Mouse (Mus musculus): Measurements from ENCODE around the gene Ano2. TPM values are rescaled to one million over a fixed set of nuclear protein-coding genes. Genes with fewer than 3 reads are reported as not detected.

Ano2 gene
- polyA plus RNA-seq, 1 experiment, result not detected

DNA sequence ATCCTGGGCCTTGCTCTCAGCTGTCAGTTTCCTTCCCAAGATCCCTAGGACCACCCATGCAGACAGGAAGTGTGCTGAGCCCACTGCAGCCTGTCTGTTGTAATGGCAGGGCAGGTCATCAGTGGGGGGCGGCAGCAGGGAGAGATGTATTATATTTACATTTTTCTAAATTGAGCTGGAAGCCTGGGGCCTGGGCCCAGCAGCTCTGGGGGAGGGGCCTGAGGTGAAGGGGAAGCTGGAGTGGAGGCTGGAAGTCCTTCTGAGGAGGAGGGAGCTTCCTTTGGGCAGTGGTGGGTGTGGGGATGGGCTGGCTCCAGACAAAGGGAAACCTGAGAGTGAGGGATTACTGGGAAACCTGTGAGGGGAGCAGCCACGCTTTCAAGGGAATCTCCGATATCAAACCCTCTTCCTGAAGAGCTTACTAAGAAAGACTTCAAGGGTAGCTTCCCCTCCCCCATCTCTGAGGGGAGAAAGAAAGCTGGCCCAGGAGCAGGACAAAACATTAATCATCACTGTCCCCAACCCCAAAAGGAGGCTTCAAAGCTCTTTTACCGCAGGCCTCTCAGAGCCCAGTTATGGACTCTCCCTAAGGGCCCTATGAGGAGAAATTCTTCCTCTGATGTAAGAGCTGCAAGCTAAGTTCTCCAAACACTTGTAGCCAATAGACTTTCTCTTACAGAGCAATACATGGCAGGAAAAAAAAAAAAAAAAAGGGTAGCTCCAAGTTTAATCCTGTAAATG is 313.0 kb downstream of the Ano2 start:
- H3K27me3 ChIP-seq (ENCODE audit: control insufficient read depth, insufficient read depth, insufficient read length), result no peaks in the 10 kb centered on the region
- TF ChIP-seq MYOG (IDR thresholded peaks at IDR 0.05; ENCODE audit: control insufficient read depth in 1 of 3, insufficient read depth in 1 of 3, insufficient read length in 2 of 3, low read depth in 2 of 3) (no peak), POLR2AphosphoS2 (IDR thresholded peaks at IDR 0.05; ENCODE audit: insufficient read length, low read depth) (no peak), SRF (IDR thresholded peaks at IDR 0.05; ENCODE audit: control insufficient read depth, insufficient read length, low read depth) (no peak), CEBPB (IDR thresholded peaks at IDR 0.05; ENCODE audit: insufficient read depth, poor library complexity, severe bottlenecking) (no peak), MAX (IDR thresholded peaks at IDR 0.05; ENCODE audit: low read depth) (no peak), USF1 (IDR thresholded peaks at IDR 0.05; ENCODE audit: low read depth) (no peak), TCF12 (IDR thresholded peaks at IDR 0.05; ENCODE audit: insufficient read depth, poor library complexity, severe bottlenecking) (no peak), MYOD1 (IDR thresholded peaks at IDR 0.05; ENCODE audit: control insufficient read depth in 1 of 3, insufficient read length in 2 of 3, low read depth in 2 of 3) (no peak), POLR2A (IDR thresholded peaks at IDR 0.05; ENCODE audit: insufficient read length, low read depth) (no peak), REST (IDR thresholded peaks at IDR 0.05; ENCODE audit: insufficient read depth, insufficient read length) (no peak), TCF3 (IDR thresholded peaks at IDR 0.05; ENCODE audit: insufficient read length, low read depth) (no peak), E2F4 (IDR thresholded peaks at IDR 0.05; ENCODE audit: insufficient read depth) (no peak)
- H3K4me3 ChIP-seq, result no peak overlapping the region
- no peak overlapping the region for H3K4me2 ChIP-seq (ENCODE audit: low read depth)
- no peaks in the 10 kb centered on the region for H3K79me2 ChIP-seq (ENCODE audit: control insufficient read depth, insufficient read depth)
- H3ac ChIP-seq (ENCODE audit: control insufficient read depth, insufficient read length), result no peak overlapping the region
- no peaks in the 10 kb centered on the region for H3K36me3 ChIP-seq (ENCODE audit: control insufficient read depth, insufficient read depth)

DNA sequence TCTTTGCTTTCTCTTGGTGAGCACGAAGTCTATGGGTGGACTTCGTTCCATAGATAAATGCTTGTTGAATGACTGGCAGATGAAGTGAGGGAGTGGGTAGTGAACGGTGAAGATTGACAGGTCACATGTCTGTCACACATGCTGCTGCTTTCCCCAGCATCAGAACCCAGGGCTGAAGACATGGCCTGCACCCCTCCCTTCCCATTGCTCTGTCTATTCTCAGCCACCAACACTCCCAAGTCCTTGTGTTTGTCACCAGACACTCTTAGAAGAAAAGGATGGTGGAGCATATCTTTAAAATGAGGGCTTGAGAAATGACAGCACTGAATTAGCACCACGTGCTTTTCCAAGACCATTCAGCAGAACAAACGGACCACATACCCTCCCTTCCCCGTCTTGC is 316.4 kb downstream of the Ano2 start:
- Histone ChIP-seq H3K36me3 (ENCODE audit: control insufficient read depth, insufficient read depth) (no peaks in the 10 kb centered on the region), H3K27me3 (ENCODE audit: control insufficient read depth, insufficient read depth, insufficient read length) (no peaks in the 10 kb centered on the region), H3K4me3 (no peak overlapping the region), H3ac (ENCODE audit: control insufficient read depth, insufficient read length) (no peak overlapping the region), H3K4me2 (ENCODE audit: low read depth) (no peak overlapping the region), H3K79me2 (ENCODE audit: control insufficient read depth, insufficient read depth) (no peaks in the 10 kb centered on the region)
- TF ChIP-seq MYOG (IDR thresholded peaks at IDR 0.05; ENCODE audit: control insufficient read depth in 1 of 3, insufficient read depth in 1 of 3, insufficient read length in 2 of 3, low read depth in 2 of 3), result no peak
- TF ChIP-seq SRF (IDR thresholded peaks at IDR 0.05; ENCODE audit: control insufficient read depth, insufficient read length, low read depth), result no peak
- TF ChIP-seq TCF12 (IDR thresholded peaks at IDR 0.05; ENCODE audit: insufficient read depth, poor library complexity, severe bottlenecking), result no peak
- TF ChIP-seq E2F4 (IDR thresholded peaks at IDR 0.05; ENCODE audit: insufficient read depth), result no peak
- TF ChIP-seq MAX (IDR thresholded peaks at IDR 0.05; ENCODE audit: low read depth), result no peak
- no peak for TF ChIP-seq CEBPB (IDR thresholded peaks at IDR 0.05; ENCODE audit: insufficient read depth, poor library complexity, severe bottlenecking)
- no peak for TF ChIP-seq REST (IDR thresholded peaks at IDR 0.05; ENCODE audit: insufficient read depth, insufficient read length)
- no peak for TF ChIP-seq USF1 (IDR thresholded peaks at IDR 0.05; ENCODE audit: low read depth)

- no peak overlapping the region for H3K4me2 ChIP-seq (ENCODE audit: low read depth)
- no peak for TF ChIP-seq CEBPB (IDR thresholded peaks at IDR 0.05; ENCODE audit: insufficient read depth, poor library complexity, severe bottlenecking)
- no peak for TF ChIP-seq POLR2A (IDR thresholded peaks at IDR 0.05; ENCODE audit: insufficient read length, low read depth)
- TF ChIP-seq E2F4 (IDR thresholded peaks at IDR 0.05; ENCODE audit: insufficient read depth), result no peak
- TF ChIP-seq MYOG (IDR thresholded peaks at IDR 0.05; ENCODE audit: control insufficient read depth in 1 of 3, insufficient read depth in 1 of 3, insufficient read length in 2 of 3, low read depth in 2 of 3), result no peak
- TF ChIP-seq MYOD1 (IDR thresholded peaks at IDR 0.05; ENCODE audit: control insufficient read depth in 1 of 3, insufficient read length in 2 of 3, low read depth in 2 of 3), result no peak
- no peak for TF ChIP-seq REST (IDR thresholded peaks at IDR 0.05; ENCODE audit: insufficient read depth, insufficient read length)
- no peak for TF ChIP-seq USF1 (IDR thresholded peaks at IDR 0.05; ENCODE audit: low read depth)
- no peak for TF ChIP-seq MAX (IDR thresholded peaks at IDR 0.05; ENCODE audit: low read depth)
- TF ChIP-seq TCF3 (IDR thresholded peaks at IDR 0.05; ENCODE audit: insufficient read length, low read depth), result no peak
- no peaks in the 10 kb centered on the region for H3K79me2 ChIP-seq (ENCODE audit: control insufficient read depth, insufficient read depth)
- H3K4me3 ChIP-seq, result no peak overlapping the region
- H3ac ChIP-seq (ENCODE audit: control insufficient read depth, insufficient read length), result no peak overlapping the region
- no peaks in the 10 kb centered on the region for H3K27me3 ChIP-seq (ENCODE audit: control insufficient read depth, insufficient read depth, insufficient read length)
- no peaks in the 10 kb centered on the region for H3K36me3 ChIP-seq (ENCODE audit: control insufficient read depth, insufficient read depth)
Measured at GRCm38 (mm10) chr6:126009083-126009482, 318.9 kb downstream of the Ano2 start.

- Histone ChIP-seq H3K79me2 (ENCODE audit: control insufficient read depth, insufficient read depth) (no peaks in the 10 kb centered on the region), H3K36me3 (ENCODE audit: control insufficient read depth, insufficient read depth) (no peaks in the 10 kb centered on the region), H3K4me3 (no peak overlapping the region), H3ac (ENCODE audit: control insufficient read depth, insufficient read length) (no peak overlapping the region), H3K27me3 (ENCODE audit: control insufficient read depth, insufficient read depth, insufficient read length) (no peaks in the 10 kb centered on the region), H3K4me2 (ENCODE audit: low read depth) (no peak overlapping the region)
- TF ChIP-seq E2F4 (IDR thresholded peaks at IDR 0.05; ENCODE audit: insufficient read depth) (no peak), MYOG (IDR thresholded peaks at IDR 0.05; ENCODE audit: control insufficient read depth in 1 of 3, insufficient read depth in 1 of 3, insufficient read length in 2 of 3, low read depth in 2 of 3) (no peak), CEBPB (IDR thresholded peaks at IDR 0.05; ENCODE audit: insufficient read depth, poor library complexity, severe bottlenecking) (no peak), MYOD1 (IDR thresholded peaks at IDR 0.05; ENCODE audit: control insufficient read depth in 1 of 3, insufficient read length in 2 of 3, low read depth in 2 of 3) (no peak), TCF3 (IDR thresholded peaks at IDR 0.05; ENCODE audit: insufficient read length, low read depth) (no peak), SRF (IDR thresholded peaks at IDR 0.05; ENCODE audit: control insufficient read depth, insufficient read length, low read depth) (no peak), REST (IDR thresholded peaks at IDR 0.05; ENCODE audit: insufficient read depth, insufficient read length) (no peak), POLR2AphosphoS2 (IDR thresholded peaks at IDR 0.05; ENCODE audit: insufficient read length, low read depth) (no peak), USF1 (IDR thresholded peaks at IDR 0.05; ENCODE audit: low read depth) (no peak), TCF12 (IDR thresholded peaks at IDR 0.05; ENCODE audit: insufficient read depth, poor library complexity, severe bottlenecking) (no peak), MAX (IDR thresholded peaks at IDR 0.05; ENCODE audit: low read depth) (no peak), POLR2A (IDR thresholded peaks at IDR 0.05; ENCODE audit: insufficient read length, low read depth) (no peak)
Measured at GRCm38 (mm10) chr6:126016991-126017390, 326.8 kb downstream of the Ano2 start.

All from myocyte (in vitro differentiated cells).